Mouse (Mus musculus) heart, embryonic 15.5 days (tissue): Measurements from ENCODE around the gene Card11. TPM values are rescaled to one million over a fixed set of nuclear protein-coding genes. Genes with fewer than 3 reads are reported as not detected.

Source experiments
- ATAC-seq: fragments of 200-750 bp; cut with Nextera tagmentation; replicated peaks from 2 replicates; pipeline ENCODE4 v1.8.0; 2017; ENCODE audit warnings: low read depth, moderate TSS enrichment; ENCODE audit not compliant: insufficient number of reproducible peaks, insufficient read depth, low FRiP score
- H3K27ac ChIP-seq: fragments of 300-500 bp; sonication (generic); 2 replicates; pipeline ENCODE4 v1.5.1; 2015; ENCODE audit warnings: mild to moderate bottlenecking, inconsistent platforms
- H3K27me3 ChIP-seq: fragments of 300-500 bp; sonication (generic); 2 replicates; pipeline ENCODE4 v1.6.1; 2015; ENCODE audit warnings: inconsistent platforms
- H3K36me3 ChIP-seq: fragments of 300-500 bp; sonication (generic); 2 replicates; pipeline ENCODE4 v1.6.1; 2015; ENCODE audit warnings: mild to moderate bottlenecking, inconsistent platforms
- H3K4me1 ChIP-seq: fragments of 300-500 bp; sonication (generic); replicated peaks from 2 replicates; pipeline ENCODE4 v1.6.1; 2015; ENCODE audit warnings: inconsistent platforms
- H3K4me2 ChIP-seq: fragments of 300-500 bp; sonication (generic); 2 replicates; pipeline ENCODE4 v1.6.1; 2015; ENCODE audit warnings: inconsistent platforms, mild to moderate bottlenecking, moderate library complexity
- H3K4me3 ChIP-seq: fragments of 300-500 bp; sonication (generic); 2 replicates; pipeline ENCODE4 v1.5.1; 2015; ENCODE audit warnings: mild to moderate bottlenecking, inconsistent platforms
- H3K9ac ChIP-seq: fragments of 300-500 bp; sonication (generic); 2 replicates; pipeline ENCODE4 v1.6.1; 2015; ENCODE audit warnings: mild to moderate bottlenecking, inconsistent platforms
- H3K9me3 ChIP-seq: fragments of 300-500 bp; sonication (generic); replicated peaks from 2 replicates; pipeline ENCODE4 v1.6.1; 2016; ENCODE audit warnings: inconsistent platforms
- WGBS: fragments of 180-500 bp; shearing (Covaris S2); methylation state at CpG from one replicate; pipeline ENCODE4 v1.1.7; 2015; ENCODE audit warnings: mixed read lengths; 5-methylcytosine and 5-hydroxymethylcytosine counted together
- polyA plus RNA-seq: library from polyadenylated mRNA; unstranded; fragments of >200 nt; fragmentation: Nextera tagmentation; extraction: Ambion mirVana; gene quantifications from 2 replicates; pipeline ENCODE4 v1.2.1, GENCODE M21; 2015

Gene Card11
- polyA plus RNA-seq, 1 experiment from 2014 or later: 0.29 TPM

DNA sequence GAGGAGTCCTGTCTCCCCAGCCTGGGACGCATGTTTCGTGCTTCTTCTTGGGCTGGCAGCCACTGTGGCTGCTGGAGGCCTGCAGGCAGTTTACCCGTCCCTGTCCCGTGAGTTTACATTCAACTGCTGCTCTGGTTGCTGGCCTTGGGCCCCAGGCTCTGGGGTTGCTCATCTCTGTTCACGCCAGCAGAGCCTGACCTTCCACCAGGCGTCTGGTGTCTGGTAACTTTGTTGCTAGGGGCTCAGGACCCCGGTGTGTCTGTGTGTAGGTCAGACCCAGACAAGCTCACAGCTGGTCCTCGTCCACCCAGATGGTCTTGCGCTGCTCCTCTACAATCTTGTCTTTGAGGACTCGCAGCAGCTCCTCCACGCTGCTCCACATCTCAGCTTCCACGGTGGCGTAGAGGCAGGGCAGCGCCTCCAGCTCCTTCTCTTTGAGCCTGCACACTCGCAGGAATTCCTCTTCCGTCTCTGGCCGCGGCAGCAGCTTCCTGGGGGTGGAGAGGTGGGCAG, 127.3 kb downstream of the Card11 start:
- no peak for ATAC-seq
- H3K9me3 ChIP-seq: no peaks in the 10 kb centered on the region
- H3K4me1 ChIP-seq: peaks cover 23% of the 10 kb centered on the region
- WGBS: 12% methylated on average over 18 of the region's 18 CpGs
- H3K9ac ChIP-seq: 0 out of 2 replicates have a peak overlapping the region, but pooled peaks have one; percentile 9
- no peaks in the 10 kb centered on the region for H3K36me3 ChIP-seq
- peaks cover 5% of the 10 kb centered on the region; the same call in 1 of the 2 replicates for H3K27me3 ChIP-seq
- peak overlapping the region; percentile 57 for H3K4me2 ChIP-seq
- H3K4me3 ChIP-seq: peak overlapping the region; percentile 13; the same call in 1 of the 2 replicates
- peak overlapping the region; percentile 31; the same call in 1 of the 2 replicates for H3K27ac ChIP-seq

GRCm38 (mm10) chr5:140872532-140873038, 127.8 kb downstream of the Card11 start:
- 0 out of 2 replicates have a peak overlapping the region, but pooled peaks have one; percentile 13 for H3K4me3 ChIP-seq

DNA sequence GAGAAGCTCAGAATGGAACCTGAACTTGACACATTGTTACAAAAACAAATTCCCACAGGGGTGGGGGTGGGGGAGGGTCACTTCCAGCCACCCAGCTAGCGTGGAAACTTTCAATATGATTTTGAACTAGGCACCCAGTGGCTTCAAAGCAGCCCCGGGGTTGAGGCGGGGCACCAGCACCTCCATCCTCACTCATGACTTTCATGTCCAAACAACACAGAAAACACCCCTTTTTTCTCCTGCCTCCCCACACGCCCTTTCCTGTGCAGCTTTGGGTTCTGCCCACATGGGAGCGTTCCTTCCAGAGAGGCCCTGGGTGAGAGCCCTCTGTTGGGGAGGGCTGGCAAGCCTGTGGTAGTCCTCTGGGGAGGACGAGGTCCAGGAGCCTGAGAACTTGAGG, 129.1 kb downstream of the Card11 start:
- no peaks in the 10 kb centered on the region for H3K9me3 ChIP-seq
- H3K36me3 ChIP-seq: no peaks in the 10 kb centered on the region
- no peak overlapping the region for H3K9ac ChIP-seq
- no peak for ATAC-seq
- peaks cover 23% of the 10 kb centered on the region for H3K4me1 ChIP-seq
- peaks cover 5% of the 10 kb centered on the region; the same call in 1 of the 2 replicates for H3K27me3 ChIP-seq
- 69% methylated on average over 6 of the region's 6 CpGs for WGBS
- H3K4me3 ChIP-seq: no peak overlapping the region
- H3K4me2 ChIP-seq: no peak overlapping the region
- no peak overlapping the region for H3K27ac ChIP-seq

More at GRCm38 (mm10) chr5:140872532-140873038, 127.8 kb downstream of the Card11 start:
- Histone ChIP-seq H3K4me1 (peaks cover 23% of the 10 kb centered on the region), H3K9me3 (no peaks in the 10 kb centered on the region), H3K9ac (no peak overlapping the region), H3K27ac (peak overlapping the region; percentile 31; the same call in 1 of the 2 replicates), H3K27me3 (peaks cover 5% of the 10 kb centered on the region; the same call in 1 of the 2 replicates), H3K4me2 (peak overlapping the region; percentile 57), H3K36me3 (no peaks in the 10 kb centered on the region)
- WGBS: 27% methylated on average over 11 of the region's 11 CpGs
- peak; percentile 54; the same call in 1 of the 2 replicates for ATAC-seq

DNA sequence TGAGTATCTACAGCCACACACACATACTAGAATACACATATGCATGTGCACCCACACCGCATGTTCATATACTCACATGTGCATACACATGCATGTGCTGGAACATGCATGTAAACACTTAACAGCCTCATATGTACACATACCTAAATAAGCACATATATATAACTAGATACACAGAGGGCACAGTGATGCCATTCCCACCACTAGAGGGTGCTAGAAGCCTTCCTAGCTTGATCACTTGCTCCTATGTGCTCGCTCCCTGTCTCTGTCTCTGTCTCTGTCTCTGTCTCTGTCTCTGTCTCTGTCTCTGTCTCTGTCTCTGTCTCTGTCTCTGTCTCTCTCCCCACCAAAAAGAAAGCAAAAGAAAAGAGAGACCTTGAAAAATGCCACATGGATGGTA, 131.3 kb downstream of the Card11 start:
- no peak overlapping the region for H3K9ac ChIP-seq
- peaks cover 5% of the 10 kb centered on the region; the same call in 1 of the 2 replicates for H3K27me3 ChIP-seq
- H3K4me1 ChIP-seq: peaks cover 23% of the 10 kb centered on the region
- no peaks in the 10 kb centered on the region for H3K36me3 ChIP-seq
- no peak overlapping the region for H3K4me2 ChIP-seq
- H3K4me3 ChIP-seq: no peak overlapping the region
- H3K9me3 ChIP-seq: no peaks in the 10 kb centered on the region
- ATAC-seq: no peak
- H3K27ac ChIP-seq: no peak overlapping the region
- WGBS: 64% methylated on average over 2 of the region's 2 CpGs

- WGBS: 85% methylated on average over 5 of the region's 5 CpGs
- ATAC-seq: no peak
- Histone ChIP-seq H3K27me3 (0 out of 2 replicates have a peak, but pooled peaks cover 6% of the 10 kb centered on the region), H3K4me2 (no peak overlapping the region), H3K4me3 (no peak overlapping the region), H3K36me3 (no peaks in the 10 kb centered on the region), H3K27ac (no peak overlapping the region), H3K9me3 (no peaks in the 10 kb centered on the region), H3K4me1 (no peaks in the 10 kb centered on the region), H3K9ac (no peak overlapping the region)
Observed at GRCm38 (mm10) chr5:140859730-140860129, 140.7 kb downstream of the Card11 start.

DNA sequence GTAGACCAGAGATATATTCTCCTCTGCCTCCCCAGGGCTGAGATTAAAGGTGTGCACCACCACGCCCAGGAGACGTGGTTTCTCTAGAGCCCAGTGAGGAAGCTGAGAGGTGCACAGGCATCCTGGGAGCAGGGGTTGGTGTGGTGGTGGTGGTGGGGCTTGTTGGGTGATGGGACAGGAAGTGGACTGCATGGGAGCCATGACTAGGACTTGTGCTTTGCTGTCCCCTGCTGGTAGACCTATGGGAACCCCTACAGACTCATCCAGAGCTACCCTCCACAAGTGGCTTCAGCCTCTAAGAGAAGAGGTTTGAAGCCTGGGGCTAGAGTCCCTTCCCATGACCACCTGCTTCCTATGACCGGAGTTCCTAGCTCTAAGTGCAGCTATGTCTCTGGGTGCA, 142.0 kb downstream of the Card11 start:
- Histone ChIP-seq H3K27ac (no peak overlapping the region), H3K4me1 (no peaks in the 10 kb centered on the region), H3K36me3 (no peaks in the 10 kb centered on the region), H3K4me3 (no peak overlapping the region), H3K9me3 (no peaks in the 10 kb centered on the region), H3K9ac (no peak overlapping the region), H3K4me2 (no peak overlapping the region), H3K27me3 (0 out of 2 replicates have a peak, but pooled peaks cover 6% of the 10 kb centered on the region)
- 70% methylated on average over 3 of the region's 3 CpGs for whole genome bisulfite sequencing
- no peak for ATAC-seq

- Histone ChIP-seq H3K4me2 (no peak overlapping the region), H3K4me3 (no peak overlapping the region), H3K27me3 (0 out of 2 replicates have a peak, but pooled peaks cover 6% of the 10 kb centered on the region), H3K27ac (no peak overlapping the region), H3K9ac (no peak overlapping the region), H3K4me1 (no peaks in the 10 kb centered on the region), H3K36me3 (no peaks in the 10 kb centered on the region), H3K9me3 (no peaks in the 10 kb centered on the region)
- ATAC-seq: no peak
- WGBS: 51% methylated on average over 8 of the region's 8 CpGs
Observed at GRCm38 (mm10) chr5:140857432-140858154, 142.8 kb downstream of the Card11 start.

GRCm38 (mm10) chr5:140855909-140856530, 144.4 kb downstream of the Card11 start:
- Histone ChIP-seq H3K9me3 (peaks cover 4% of the 10 kb centered on the region; the same call in 1 of the 2 replicates), H3K27me3 (0 out of 2 replicates have a peak, but pooled peaks cover 6% of the 10 kb centered on the region), H3K4me2 (no peak overlapping the region), H3K27ac (no peak overlapping the region), H3K4me1 (no peaks in the 10 kb centered on the region), H3K36me3 (no peaks in the 10 kb centered on the region), H3K4me3 (no peak overlapping the region), H3K9ac (no peak overlapping the region)
- WGBS: 77% methylated on average over 11 of the region's 11 CpGs
- ATAC-seq: 0 out of 2 replicates have a peak, but pooled peaks have one; percentile 28

GRCm38 (mm10) chr5:140854700-140855099, 145.7 kb downstream of the Card11 start:
- Histone ChIP-seq H3K9me3 (peaks cover 4% of the 10 kb centered on the region; the same call in 1 of the 2 replicates), H3K4me1 (no peaks in the 10 kb centered on the region), H3K4me2 (no peak overlapping the region), H3K36me3 (no peaks in the 10 kb centered on the region), H3K4me3 (no peak overlapping the region), H3K27ac (no peak overlapping the region), H3K27me3 (0 out of 2 replicates have a peak, but pooled peaks cover 6% of the 10 kb centered on the region), H3K9ac (no peak overlapping the region)
- 86% methylated on average over 4 of the region's 4 CpGs for WGBS
- no peak for ATAC-seq

GRCm38 (mm10) chr5:140853723-140854122, 146.7 kb downstream of the Card11 start:
- peaks cover 4% of the 10 kb centered on the region; the same call in 1 of the 2 replicates for H3K9me3 ChIP-seq
- H3K27me3 ChIP-seq: no peaks in the 10 kb centered on the region
- no peak overlapping the region for H3K9ac ChIP-seq
- no peaks in the 10 kb centered on the region for H3K4me1 ChIP-seq
- no peaks in the 10 kb centered on the region for H3K36me3 ChIP-seq
- H3K4me2 ChIP-seq: no peak overlapping the region
- WGBS: 55% methylated on average over 5 of the region's 5 CpGs
- no peak overlapping the region for H3K4me3 ChIP-seq
- H3K27ac ChIP-seq: no peak overlapping the region
- no peak for ATAC-seq

DNA sequence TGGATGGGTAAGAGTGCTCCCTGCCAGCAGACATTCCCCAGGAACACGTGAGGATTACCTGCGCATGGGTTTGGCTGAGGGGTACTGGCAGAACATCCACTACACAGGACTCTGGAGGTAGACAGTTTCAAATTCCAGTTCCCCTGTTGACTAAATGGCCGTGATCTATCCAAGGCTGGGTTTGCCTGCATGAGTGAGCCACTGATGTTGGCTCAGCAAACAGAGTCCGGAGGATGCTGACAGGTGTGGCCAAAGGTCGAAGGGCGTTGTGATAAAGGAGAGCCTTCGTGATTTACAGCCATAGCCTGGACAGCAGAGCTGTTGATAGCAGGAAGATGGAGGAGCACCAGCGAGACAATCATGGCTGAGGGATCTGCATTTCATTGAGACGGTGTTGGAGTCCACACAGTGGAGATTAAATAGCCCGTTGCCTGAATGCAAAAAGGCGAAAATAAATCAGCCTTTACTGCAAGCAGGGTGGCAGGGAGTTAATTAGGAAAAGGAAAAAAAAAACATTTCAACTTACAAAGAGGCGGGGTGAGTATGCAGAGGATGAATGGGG, 147.9 kb downstream of the Card11 start:
- peaks cover 4% of the 10 kb centered on the region; the same call in 1 of the 2 replicates for H3K9me3 ChIP-seq
- no peaks in the 10 kb centered on the region for H3K27me3 ChIP-seq
- WGBS: 68% methylated on average over 12 of the region's 12 CpGs
- H3K4me1 ChIP-seq: no peaks in the 10 kb centered on the region
- H3K9ac ChIP-seq: no peak overlapping the region
- H3K4me2 ChIP-seq: no peak overlapping the region
- no peaks in the 10 kb centered on the region for H3K36me3 ChIP-seq
- H3K4me3 ChIP-seq: no peak overlapping the region
- ATAC-seq: no peak
- no peak overlapping the region for H3K27ac ChIP-seq
